Mouse (Mus musculus) MEL (cell line): ENCODE data around the gene Phkg1.

Experiments
- CHD2 ChIP-seq: IDR thresholded peaks from 2 replicates; pipeline ENCODE4 v1.6.1; 2011; ENCODE audit warnings: low read length, improper control_type of control experiment
- CTCF ChIP-seq, 3 experiments: IDR thresholded peaks in 2 of 3; conservative IDR thresholded peaks in 1 of 3; 2 replicates each; pipeline ENCODE4 v1.5.1; 2011 to 2012; ENCODE audit warnings: low read length in 3 of 3, low read depth in 2 of 3, mild to moderate bottlenecking in 2 of 3, improper control_type of control experiment in 1 of 3, inconsistent platforms in 1 of 3, mixed read lengths in 1 of 3, moderate library complexity in 1 of 3; ENCODE audit not compliant: control insufficient read depth in 1 of 3, insufficient read depth in 1 of 3, poor library complexity in 1 of 3, severe bottlenecking in 1 of 3
- E2F4 ChIP-seq: IDR thresholded peaks from 2 replicates; pipeline ENCODE4 v1.6.1; 2011; ENCODE audit warnings: low read depth, low read length, improper control_type of control experiment, borderline replicate concordance
- ELF1 ChIP-seq: IDR thresholded peaks from 2 replicates; pipeline ENCODE4 v1.6.1; 2014; ENCODE audit warnings: low read depth, mild to moderate bottlenecking, inconsistent platforms, low read length, improper control_type of control experiment, moderate library complexity
- EP300 ChIP-seq, 2 experiments: IDR thresholded peaks; 2 replicates each; pipeline ENCODE4 v1.6.1; 2011; ENCODE audit warnings: improper control_type of control experiment in 2 of 2, low read length in 2 of 2, low read depth in 1 of 2, mild to moderate bottlenecking in 1 of 2
- JUND ChIP-seq: IDR thresholded peaks from 2 replicates; pipeline ENCODE4 v1.6.1; 2011; ENCODE audit warnings: low read depth, mild to moderate bottlenecking, improper control_type of control experiment, low read length
- POLR2A ChIP-seq, 2 experiments: IDR thresholded peaks; 2 replicates each; pipeline ENCODE4 v1.6.1; 2011 to 2012; ENCODE audit warnings: low read length in 2 of 2, mild to moderate bottlenecking in 2 of 2, control low read depth in 1 of 2, improper control_type of control experiment in 1 of 2, low read depth in 1 of 2, moderate library complexity in 1 of 2; ENCODE audit not compliant: control insufficient read depth in 1 of 2, insufficient read depth in 1 of 2, poor library complexity in 1 of 2
- SMC3 ChIP-seq: IDR thresholded peaks from 2 replicates; pipeline ENCODE4 v1.6.1; 2011; ENCODE audit warnings: low read depth, low read length, improper control_type of control experiment
- TCF12 ChIP-seq: IDR thresholded peaks from 2 replicates; pipeline ENCODE4 v1.6.1; 2014; ENCODE audit warnings: low read depth, mild to moderate bottlenecking, inconsistent platforms, low read length, improper control_type of control experiment, moderate library complexity
- USF1 ChIP-seq: IDR thresholded peaks from 2 replicates; pipeline ENCODE4 v1.6.1; 2014; ENCODE audit warnings: low read depth, mild to moderate bottlenecking, inconsistent platforms, low read length, improper control_type of control experiment, moderate library complexity
- ZC3H11A ChIP-seq: IDR thresholded peaks from 2 replicates; pipeline ENCODE4 v1.6.1; 2012; ENCODE audit warnings: low read depth, mild to moderate bottlenecking, inconsistent platforms, low read length, improper control_type of control experiment

- no peak for TF ChIP-seq USF1
- TF ChIP-seq E2F4, result no peak
- TF ChIP-seq JUND, result no peak
- no peak for TF ChIP-seq EP300 (IDR thresholded peaks at IDR 0.05; ENCODE audit: low read depth in 1 of 2, low read length in 2 of 2)
- TF ChIP-seq CTCF (IDR thresholded peaks at IDR 0.05 in 2 of 3, conservative IDR thresholded peaks at IDR 0.05 in 1 of 3; ENCODE audit: control insufficient read depth in 1 of 3, insufficient read depth in 1 of 3, low read depth in 2 of 3, low read length in 3 of 3, poor library complexity in 1 of 3, severe bottlenecking in 1 of 3), result no peak
- no peak for TF ChIP-seq TCF12
- no peak for TF ChIP-seq POLR2A (IDR thresholded peaks at IDR 0.05; ENCODE audit: control insufficient read depth in 1 of 2, insufficient read depth in 1 of 2, low read depth in 1 of 2, low read length in 2 of 2, poor library complexity in 1 of 2)
- TF ChIP-seq SMC3, result no peak
- no peak for TF ChIP-seq CHD2
- TF ChIP-seq ELF1, result no peak
- no peak for TF ChIP-seq ZC3H11A
Observed at GRCm38 (mm10) chr5:129943402-129943801, 45.1 kb upstream of the Phkg1 start.
